Mouse (Mus musculus) E14TG2a.4 (cell line): Measurements from ENCODE around the gene Tbc1d8b.

Experiments used
- H3K27me3 ChIP-seq: 2 replicates; pipeline ENCODE4 v1.6.1; 2014; ENCODE audit warnings: low read length, control low read depth; ENCODE audit not compliant: insufficient read depth
- H3K36me3 ChIP-seq: 2 replicates; pipeline ENCODE4 v1.6.1; 2014; ENCODE audit warnings: low read length, control low read depth; ENCODE audit not compliant: insufficient read depth
- H3K4me1 ChIP-seq: replicated peaks from 2 replicates; pipeline ENCODE4 v1.6.1; 2014; ENCODE audit warnings: low read depth, low read length, control low read depth
- H3K4me3 ChIP-seq: replicated peaks from 2 replicates; pipeline ENCODE4 v1.5.1; 2014; ENCODE audit warnings: mild to moderate bottlenecking, low read length
- H3K9me3 ChIP-seq: 2 replicates; pipeline ENCODE4 v1.6.1; 2014; ENCODE audit warnings: low read length, control low read depth
- CTCF ChIP-seq: conservative IDR thresholded peaks from 2 replicates; pipeline ENCODE4 v1.5.1; 2014; ENCODE audit warnings: low read length
- NANOG ChIP-seq: IDR thresholded peaks from 2 replicates; pipeline ENCODE4 v1.6.1; 2014; ENCODE audit warnings: borderline replicate concordance, low read length, mixed read lengths
- POU5F1 ChIP-seq: IDR thresholded peaks from 2 replicates; pipeline ENCODE4 v1.6.1; 2014; ENCODE audit warnings: low read length, borderline replicate concordance

The Tbc1d8b gene

GRCm38 (mm10) chrX:139785764-139786163 is 101.0 kb downstream of the Tbc1d8b start:
- Histone ChIP-seq H3K36me3 (no peaks in the 10 kb centered on the region), H3K4me3 (no peak overlapping the region), H3K9me3 (no peaks in the 10 kb centered on the region), H3K4me1 (peaks cover 38% of the 10 kb centered on the region), H3K27me3 (no peaks in the 10 kb centered on the region)
- TF ChIP-seq CTCF (no peak), NANOG (no peak), POU5F1 (no peak)

DNA sequence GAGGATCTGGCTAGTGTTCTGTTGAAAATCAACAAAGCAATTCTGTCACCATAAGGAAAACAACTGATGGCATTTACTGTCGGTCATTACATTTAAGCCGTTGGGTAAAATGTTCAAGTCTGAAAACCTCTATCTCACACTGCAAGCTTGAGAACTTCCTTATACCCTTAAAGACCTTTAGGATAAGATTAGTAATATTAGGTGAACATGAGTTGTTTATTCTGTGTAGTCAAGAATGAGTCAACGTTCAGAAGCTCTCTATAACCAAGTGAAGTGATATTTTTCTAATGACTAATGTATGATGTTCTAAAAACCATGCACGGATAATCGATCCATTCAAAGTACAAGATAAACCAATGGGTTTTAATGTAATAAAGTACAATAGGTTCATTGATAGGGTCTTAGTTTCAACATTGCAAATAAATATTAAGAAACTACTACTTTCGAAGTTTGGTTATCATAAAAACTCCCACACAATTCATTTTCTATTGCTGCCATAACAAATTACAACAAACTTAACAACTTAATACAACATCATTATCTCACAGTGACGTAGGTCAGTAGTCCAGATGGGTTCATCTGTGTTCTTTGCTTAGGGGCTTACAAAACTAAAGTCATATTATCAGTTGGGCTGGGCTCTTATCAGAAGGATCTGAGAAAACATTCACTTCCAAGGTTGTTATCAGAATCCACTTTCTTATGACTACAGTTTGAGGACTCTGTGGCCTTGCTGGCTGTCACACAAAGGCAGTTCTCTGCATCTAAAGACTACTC is 109.5 kb downstream of the Tbc1d8b start:
- H3K27me3 ChIP-seq: no peaks in the 10 kb centered on the region
- H3K36me3 ChIP-seq: no peaks in the 10 kb centered on the region
- H3K4me1 ChIP-seq: peaks cover 13% of the 10 kb centered on the region
- H3K9me3 ChIP-seq: no peaks in the 10 kb centered on the region
- H3K4me3 ChIP-seq: no peak overlapping the region
- TF ChIP-seq NANOG: no peak
- no peak for TF ChIP-seq POU5F1
- no peak for TF ChIP-seq CTCF

- Histone ChIP-seq H3K27me3 (0 out of 2 replicates have a peak, but pooled peaks cover 2% of the 10 kb centered on the region), H3K4me3 (no peak overlapping the region), H3K4me1 (peaks cover 22% of the 10 kb centered on the region), H3K9me3 (no peaks in the 10 kb centered on the region), H3K36me3 (no peaks in the 10 kb centered on the region)
- TF ChIP-seq NANOG: no peak
- TF ChIP-seq CTCF: no peak
- TF ChIP-seq POU5F1: no peak
Observed at GRCm38 (mm10) chrX:139796037-139796436, 111.2 kb downstream of the Tbc1d8b start.

DNA sequence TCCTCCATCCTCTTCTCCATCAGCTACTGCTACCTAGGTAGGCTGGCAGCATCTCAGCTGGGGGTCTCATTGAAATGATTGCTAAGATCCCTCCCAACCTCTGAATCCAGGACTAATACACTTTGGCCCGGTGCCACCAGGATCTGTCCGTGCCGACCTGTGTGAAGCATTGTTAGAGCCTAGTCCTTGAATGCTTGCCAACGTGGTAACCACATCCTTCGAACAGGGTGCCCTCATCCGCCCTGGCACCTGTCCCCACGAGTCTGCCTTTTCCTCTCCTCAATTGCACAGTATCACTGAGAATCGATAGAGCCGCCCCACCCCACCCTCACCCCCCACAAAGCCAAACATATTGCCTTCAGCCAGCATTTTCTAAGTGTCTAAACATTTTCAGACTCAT is 113.1 kb downstream of the Tbc1d8b start:
- peaks cover 23% of the 10 kb centered on the region for H3K4me1 ChIP-seq
- H3K4me3 ChIP-seq: no peak overlapping the region
- H3K9me3 ChIP-seq: no peaks in the 10 kb centered on the region
- no peaks in the 10 kb centered on the region for H3K36me3 ChIP-seq
- TF ChIP-seq POU5F1: no peak
- no peak for TF ChIP-seq CTCF
- H3K27me3 ChIP-seq: peaks cover 7% of the 10 kb centered on the region; the same call in 1 of the 2 replicates

DNA sequence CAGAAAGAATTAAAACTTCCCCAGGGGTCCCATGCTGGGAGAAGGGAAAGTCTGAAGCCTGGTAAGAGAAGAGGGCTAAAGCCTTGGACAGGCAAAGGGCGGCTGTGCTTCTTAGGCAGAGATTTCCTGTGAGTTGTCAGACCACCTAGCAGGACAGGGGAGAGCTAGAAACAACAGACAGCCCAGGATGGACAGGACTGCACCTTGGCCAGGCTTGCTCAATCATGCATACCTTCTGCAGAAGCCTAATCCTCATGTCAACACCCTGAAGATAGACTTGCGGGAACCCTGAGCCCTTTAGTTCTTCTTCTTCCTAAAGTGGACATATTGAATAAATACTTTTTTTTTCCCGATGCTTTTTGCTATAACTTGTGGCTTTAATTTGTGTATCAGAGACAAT is 115.2 kb downstream of the Tbc1d8b start:
- no peak for TF ChIP-seq CTCF
- no peak for TF ChIP-seq POU5F1
- TF ChIP-seq NANOG: no peak
- peaks cover 23% of the 10 kb centered on the region for H3K4me1 ChIP-seq
- peaks cover 7% of the 10 kb centered on the region; the same call in 1 of the 2 replicates for H3K27me3 ChIP-seq
- no peaks in the 10 kb centered on the region for H3K36me3 ChIP-seq
- H3K4me3 ChIP-seq: no peak overlapping the region
- no peaks in the 10 kb centered on the region for H3K9me3 ChIP-seq

- Histone ChIP-seq H3K4me3 (no peak within 1 kb of the TSS), H3K9me3 (no peaks in the 10 kb centered on the region), H3K36me3 (no peaks in the 10 kb centered on the region), H3K27me3 (peaks cover 7% of the 10 kb centered on the region; the same call in 1 of the 2 replicates), H3K4me1 (peaks cover 23% of the 10 kb centered on the region)
- TF ChIP-seq NANOG (no peak), POU5F1 (no peak), CTCF (no peak)
Observed at GRCm38 (mm10) chrX:139800406-139800878, 115.6 kb downstream of the Tbc1d8b start, which contains the start of gene Cldn2. Gene Cldn2 (plus strand): TSS chrX:139800828.
